Mouse (Mus musculus) testis, adult 2 months (tissue): ENCODE data around the gene Ripply3.

Experiments used
- CTCF ChIP-seq: fragments of 200-500 bp; IDR thresholded peaks from 2 replicates; pipeline ENCODE4 v1.5.1; 2012; ENCODE audit warnings: low read depth, mild to moderate bottlenecking, inconsistent platforms, low read length, moderate library complexity; ENCODE audit not compliant: control insufficient read depth, insufficient read depth, insufficient replicate concordance
- POLR2A ChIP-seq: fragments of 200-500 bp; IDR thresholded peaks from 2 replicates; pipeline ENCODE4 v1.6.1; 2012; ENCODE audit warnings: low read depth, mild to moderate bottlenecking, inconsistent platforms, low read length, moderate library complexity; ENCODE audit not compliant: control insufficient read depth

- TF ChIP-seq CTCF (no peak), POLR2A (no peak)
These were observed 3.1 kb downstream of the Ripply3 start for GRCm38 (mm10) chr16:94331233-94331885.
